Mouse (Mus musculus) T-helper 1 cell (primary cell): ENCODE measurements at regions not wholly inside any gene's neighbourhood (a gene's known extent, or its start where the extent isn't known, plus 50 kb on each side); places are given as distances from the start of the nearest gene placed in this dataset.

Experiments
- in situ Hi-C: fragments of 300-600 bp; cut with MboI, MseI; formaldehyde crosslinking; loops from one replicate; pipeline ENCODE4 v1.15.1; 2025; ENCODE audit warnings: high pct_unique_total_duplicates

GRCm38 (mm10) chr15:62641051-62641710 lies 1203.8 kb downstream of the Gsdmc2 start:
- in situ Hi-C loops = no loop called here

- in situ Hi-C loops = no loop called here
Observed at GRCm38 (mm10) chr15:62625406-62625805, 1219.6 kb downstream of the Gsdmc2 start.

- in situ Hi-C loops = no loop called here
Observed at GRCm38 (mm10) chr15:62616042-62616441, 1228.9 kb downstream of the Gsdmc2 start.

- in situ Hi-C loops = no loop called here
Observed at GRCm38 (mm10) chr15:62596735-62597134, 1248.2 kb downstream of the Gsdmc2 start.

- in situ Hi-C loops = loop anchor here (5.0 kb wide), 1 partner anchor 96 kb away; no protein-coding TSS in a partner anchor
Observed at GRCm38 (mm10) chr15:62588580-62588979, 1256.4 kb downstream of the Gsdmc2 start.

GRCm38 (mm10) chr15:62578788-62579187 lies 1266.2 kb downstream of the Gsdmc2 start:
- in situ Hi-C loops = no loop called here

- in situ Hi-C loops = no loop called here
Observed at GRCm38 (mm10) chr15:62575791-62576190, 1269.2 kb downstream of the Gsdmc2 start.

GRCm38 (mm10) chr15:62571803-62572202 lies 1273.2 kb downstream of the Gsdmc2 start:
- in situ Hi-C loops = no loop called here

- in situ Hi-C loops = no loop called here
Observed at GRCm38 (mm10) chr15:62568788-62569713, 1275.9 kb downstream of the Gsdmc2 start.

- in situ Hi-C loops = no loop called here
Observed at GRCm38 (mm10) chr15:62567431-62567830, 1277.5 kb downstream of the Gsdmc2 start.

GRCm38 (mm10) chr15:62566106-62566511 lies 1278.9 kb downstream of the Gsdmc2 start:
- in situ Hi-C loops = no loop called here

GRCm38 (mm10) chr15:62533233-62533632 lies 1311.7 kb downstream of the Gsdmc2 start:
- in situ Hi-C loops = no loop called here

- in situ Hi-C loops = loop anchor here (5.0 kb wide), 1 partner anchor 493 kb away; no protein-coding TSS in a partner anchor
Observed at GRCm38 (mm10) chr15:62528975-62529374, 1316.0 kb downstream of the Gsdmc2 start.

- in situ Hi-C loops = loop anchor here (5.0 kb wide), 1 partner anchor 498 kb away; no protein-coding TSS in a partner anchor
Observed at GRCm38 (mm10) chr15:62524628-62525027, 1320.3 kb downstream of the Gsdmc2 start.

- in situ Hi-C loops = no loop called here
Observed at GRCm38 (mm10) chr15:62524135-62524534, 1320.8 kb downstream of the Gsdmc2 start.

- in situ Hi-C loops = no loop called here
Observed at GRCm38 (mm10) chr15:62513462-62513861, 1331.5 kb downstream of the Gsdmc2 start.

GRCm38 (mm10) chr15:62511461-62511860 lies 1333.5 kb downstream of the Gsdmc2 start:
- in situ Hi-C loops = no loop called here

- in situ Hi-C loops = no loop called here
Observed at GRCm38 (mm10) chr15:62503866-62504265, 1341.1 kb downstream of the Gsdmc2 start.

- in situ Hi-C loops = no loop called here
Observed at GRCm38 (mm10) chr15:62500966-62501365, 1344.0 kb downstream of the Gsdmc2 start.

GRCm38 (mm10) chr15:62500522-62500921 lies 1344.5 kb downstream of the Gsdmc2 start:
- in situ Hi-C loops = no loop called here

GRCm38 (mm10) chr15:62496193-62496592 lies 1348.8 kb downstream of the Gsdmc2 start:
- in situ Hi-C loops = no loop called here

GRCm38 (mm10) chr15:62492350-62492749 lies 1352.6 kb downstream of the Gsdmc2 start:
- in situ Hi-C loops = loop anchor here (5.0 kb wide), 1 partner anchor 95 kb away; no protein-coding TSS in a partner anchor
